Mouse (Mus musculus) adrenal gland, adult 2 months (tissue): Measurements from ENCODE around the gene Ccdc70. TPM values are rescaled to one million over a fixed set of nuclear protein-coding genes. Genes with fewer than 3 reads are reported as not detected.
"Not testable (repeated sequence)": the region's sequence is repeated elsewhere in the genome, so short reads cannot be mapped to it uniquely, and the experiment has no call there.

Experiments used
- DNase-seq: peaks from one replicate; pipeline ENCODE4 v3.0.0; 2021
- long read RNA-seq: library from polyadenylated mRNA; stranded (forward); transcript quantifications from one replicate; pipeline ENCODE4 v2.0.0, GENCODE M21; 2021
- polyA plus RNA-seq: library from polyadenylated mRNA; depleted of rRNA; stranded (reverse); fragments of >200 nt; gene quantifications from 2 replicates; pipeline ENCODE4 v1.2.3, GENCODE M21; 2012; rRNA removed
- total RNA-seq, 2 experiments: library from RNA; stranded (reverse); gene quantifications; 2 replicates each; pipeline ENCODE4 v1.2.3; 2021

Gene Ccdc70
- total RNA-seq (not detected), polyA plus RNA-seq (not detected in 2 replicates)
- long read RNA-seq = 0 reads

GRCm38 (mm10) chr8:21969475-21969874 lies at the start of gene Ccdc70:
Gene Ccdc70 (plus strand): TSS chr8:21969775.
- no peak for DNase-seq

GRCm38 (mm10) chr8:21930754-21931153 lies 38.8 kb upstream of the Ccdc70 start:
- not testable (repeated sequence) for DNase-seq

- DNase-seq = no peak
Observed at GRCm38 (mm10) chr8:21932610-21933009, 37.0 kb upstream of the Ccdc70 start, which contains the start of gene Defb15. Gene Defb15 (minus strand): TSS chr8:21932710.

GRCm38 (mm10) chr8:21938052-21938451 lies 31.5 kb upstream of the Ccdc70 start, which contains the start of gene Defb35:
Gene Defb35 (plus strand): TSS chr8:21938352.
- not testable (repeated sequence) for DNase-seq

GRCm38 (mm10) chr8:21946462-21946861 lies 23.1 kb upstream of the Ccdc70 start, which contains the start of gene Defb13:
Gene Defb13 (plus strand): TSS chr8:21946762.
- no peak for DNase-seq

- DNase-seq = no peak
Observed at GRCm38 (mm10) chr8:21947311-21948017, 22.1 kb upstream of the Ccdc70 start.

GRCm38 (mm10) chr8:21955321-21955720 lies 14.3 kb upstream of the Ccdc70 start:
- DNase-seq = peak; percentile 38

- no peak for DNase-seq
Observed at GRCm38 (mm10) chr8:21956336-21956735, 13.2 kb upstream of the Ccdc70 start.

- no peak for DNase-seq
Observed at GRCm38 (mm10) chr8:21958414-21958813, 11.2 kb upstream of the Ccdc70 start, which contains the start of gene Fam90a1a. Gene Fam90a1a (plus strand): TSS chr8:21958714.

- no peak for DNase-seq
Observed at GRCm38 (mm10) chr8:21966646-21967045, 2.9 kb upstream of the Ccdc70 start.

GRCm38 (mm10) chr8:21978193-21978592 lies 8.6 kb downstream of the Ccdc70 start:
- DNase-seq = no peak

GRCm38 (mm10) chr8:21981664-21982337 lies 12.2 kb downstream of the Ccdc70 start:
- no peak for DNase-seq

GRCm38 (mm10) chr8:21992184-21992583 lies 22.6 kb downstream of the Ccdc70 start:
- DNase-seq = peak; percentile 64

- no peak for DNase-seq
Observed at GRCm38 (mm10) chr8:21995181-21995580, 25.6 kb downstream of the Ccdc70 start.

GRCm38 (mm10) chr8:22004750-22005522 lies 35.4 kb downstream of the Ccdc70 start:
- DNase-seq = no peak

- no peak for DNase-seq
Observed at GRCm38 (mm10) chr8:22006423-22006822, 36.8 kb downstream of the Ccdc70 start.

GRCm38 (mm10) chr8:22009403-22009802 lies 39.8 kb downstream of the Ccdc70 start:
- DNase-seq = no peak

GRCm38 (mm10) chr8:22013034-22013707 lies 43.6 kb downstream of the Ccdc70 start:
- DNase-seq = no peak

- DNase-seq = no peak
Observed at GRCm38 (mm10) chr8:22017731-22018130, 48.2 kb downstream of the Ccdc70 start.

GRCm38 (mm10) chr8:22019498-22019897 lies 49.9 kb downstream of the Ccdc70 start:
- no peak for DNase-seq

- DNase-seq = no peak
Observed at GRCm38 (mm10) chr8:22022244-22022643, 52.7 kb downstream of the Ccdc70 start.
